Mouse (Mus musculus) C2C12 (cell line): ENCODE results near the gene Ndufb4. TPM values are rescaled to one million over a fixed set of nuclear protein-coding genes. Genes with fewer than 3 reads are reported as not detected.

Source experiments
- H3K27me3 ChIP-seq: one replicate; pipeline ENCODE4 v1.6.1; 2011; ENCODE audit not compliant: control insufficient read depth, insufficient read depth, insufficient read length
- H3K36me3 ChIP-seq: one replicate; pipeline ENCODE4 v1.6.1; 2011; ENCODE audit not compliant: control insufficient read depth, insufficient read depth
- H3K4me3 ChIP-seq: one replicate; pipeline ENCODE4 v1.5.1; 2011; ENCODE audit warnings: mild to moderate bottlenecking, control low read depth; ENCODE audit not compliant: poor library complexity, insufficient read depth, severe bottlenecking
- H3K79me2 ChIP-seq: one replicate; pipeline ENCODE4 v1.6.1; 2011; ENCODE audit not compliant: control insufficient read depth, insufficient read depth
- H3K79me3 ChIP-seq: one replicate; pipeline ENCODE4 v1.6.1; 2011; ENCODE audit warnings: low read depth, control low read depth
- H3ac ChIP-seq: one replicate; pipeline ENCODE3; 2011; ENCODE audit warnings: low read depth; ENCODE audit not compliant: control insufficient read depth, insufficient read length
- CEBPB ChIP-seq: IDR thresholded peaks from one replicate; pipeline ENCODE4 v1.6.1; 2011; ENCODE audit warnings: low read depth, mild to moderate bottlenecking, control low read depth, moderate library complexity
- CTCF ChIP-seq: IDR thresholded peaks from one replicate; pipeline ENCODE4 v1.5.1; 2011; ENCODE audit not compliant: control insufficient read depth, insufficient read depth, insufficient read length
- FOSL1 ChIP-seq: IDR thresholded peaks from one replicate; pipeline ENCODE4 v1.8.0; 2011; ENCODE audit warnings: mild to moderate bottlenecking, low read length; ENCODE audit not compliant: poor library complexity, insufficient read depth, severe bottlenecking
- MAX ChIP-seq: IDR thresholded peaks from one replicate; pipeline ENCODE4 v1.6.1; 2011; ENCODE audit warnings: mild to moderate bottlenecking, control low read depth
- MYOD1 ChIP-seq: IDR thresholded peaks from one replicate; pipeline ENCODE4 v1.6.1; 2011; ENCODE audit warnings: low read depth; ENCODE audit not compliant: control insufficient read depth, insufficient read length
- MYOG ChIP-seq: IDR thresholded peaks from one replicate; pipeline ENCODE4 v1.6.1; 2011; ENCODE audit not compliant: control insufficient read depth, insufficient read length; ENCODE audit errors: extremely low read depth
- USF1 ChIP-seq: IDR thresholded peaks from one replicate; pipeline ENCODE4 v1.6.1; 2011; ENCODE audit warnings: low read depth, mild to moderate bottlenecking, control low read depth, moderate library complexity
- polyA plus RNA-seq: library from polyadenylated mRNA; unstranded; fragments of >200 nt; fragmentation: generic; extraction: Trizol; gene quantifications from one replicate; pipeline ENCODE4 v1.2.1, GENCODE M21; 2012; ENCODE audit warnings: missing spikeins

Ndufb4 gene
- polyA plus RNA-seq, 1 experiment: 68.5 TPM

- TF ChIP-seq MAX: no peak
- H3ac ChIP-seq: no peak overlapping the region
- H3K36me3 ChIP-seq: no peaks in the 10 kb centered on the region
- no peaks in the 10 kb centered on the region for H3K27me3 ChIP-seq
- no peaks in the 10 kb centered on the region for H3K79me3 ChIP-seq
- H3K4me3 ChIP-seq: no peak overlapping the region
- H3K79me2 ChIP-seq: no peaks in the 10 kb centered on the region
Measured at GRCm38 (mm10) chr16:37687301-37687980, 33.2 kb upstream of the Ndufb4 start.

- Histone ChIP-seq H3K79me2 (no peaks in the 10 kb centered on the region), H3K36me3 (no peaks in the 10 kb centered on the region), H3K4me3 (no peak overlapping the region), H3ac (no peak overlapping the region), H3K27me3 (no peaks in the 10 kb centered on the region), H3K79me3 (no peaks in the 10 kb centered on the region)
- TF ChIP-seq MAX (no peak), USF1 (no peak), CTCF (no peak)
Measured at GRCm38 (mm10) chr16:37686834-37687233, 32.6 kb upstream of the Ndufb4 start.

- H3K4me3 ChIP-seq: no peak overlapping the region
- no peaks in the 10 kb centered on the region for H3K36me3 ChIP-seq
- H3K27me3 ChIP-seq: no peaks in the 10 kb centered on the region
- TF ChIP-seq CEBPB: no peak
- no peak for TF ChIP-seq CTCF
- TF ChIP-seq MYOD1: no peak
- no peak for TF ChIP-seq FOSL1
- TF ChIP-seq USF1: no peak
- TF ChIP-seq MYOG: no peak
- no peak for TF ChIP-seq MAX
- H3K79me2 ChIP-seq: no peaks in the 10 kb centered on the region
- H3ac ChIP-seq: no peak overlapping the region
- no peaks in the 10 kb centered on the region for H3K79me3 ChIP-seq
Measured at GRCm38 (mm10) chr16:37685946-37686600, 31.8 kb upstream of the Ndufb4 start.

GRCm38 (mm10) chr16:37684634-37685441 lies 30.6 kb upstream of the Ndufb4 start:
- Histone ChIP-seq H3K79me2 (no peaks in the 10 kb centered on the region), H3ac (peak overlapping the region; percentile 53), H3K27me3 (no peaks in the 10 kb centered on the region), H3K36me3 (no peaks in the 10 kb centered on the region), H3K79me3 (no peaks in the 10 kb centered on the region), H3K4me3 (peak overlapping the region; percentile 19)
- TF ChIP-seq MYOD1 (no peak), FOSL1 (no peak), MAX (peak; percentile 93), MYOG (no peak), CEBPB (peak; percentile 90), USF1 (peak; percentile 76), CTCF (peak; percentile 33)

GRCm38 (mm10) chr16:37684259-37684633 lies 30.0 kb upstream of the Ndufb4 start:
- TF ChIP-seq MYOD1 (no peak), CEBPB (no peak)
- no peaks in the 10 kb centered on the region for H3K79me3 ChIP-seq
- H3K27me3 ChIP-seq: no peaks in the 10 kb centered on the region
- no peaks in the 10 kb centered on the region for H3K79me2 ChIP-seq
- H3K36me3 ChIP-seq: no peaks in the 10 kb centered on the region
- H3ac ChIP-seq: no peak overlapping the region
- no peak overlapping the region for H3K4me3 ChIP-seq
